Mouse (Mus musculus) lung, postnatal 14 days (tissue): Measurements from ENCODE around the gene Lbx1.

Experiments used
- DNase-seq: peaks from one replicate; pipeline ENCODE4 v3.0.0; 2021

Lbx1 gene

GRCm38 (mm10) chr19:45235766-45236362, at the start of gene Lbx1:
TSS of gene Lbx1 (minus strand) at chr19:45235812.
- no peak for DNase-seq

GRCm38 (mm10) chr19:45283302-45283701, 47.7 kb upstream of the Lbx1 start:
- peak; percentile 70 for DNase-seq

GRCm38 (mm10) chr19:45276196-45276595, 40.6 kb upstream of the Lbx1 start:
- no peak for DNase-seq

GRCm38 (mm10) chr19:45271986-45272385, 36.4 kb upstream of the Lbx1 start:
- DNase-seq, result no peak

GRCm38 (mm10) chr19:45262995-45263394, 27.4 kb upstream of the Lbx1 start:
- no peak for DNase-seq

GRCm38 (mm10) chr19:45257414-45258326, 22.1 kb upstream of the Lbx1 start:
- no peak for DNase-seq

- DNase-seq, result no peak
These were observed 19.2 kb upstream of the Lbx1 start for GRCm38 (mm10) chr19:45254806-45255205.

GRCm38 (mm10) chr19:45252436-45252835, 16.8 kb upstream of the Lbx1 start:
- DNase-seq, result no peak

- no peak for DNase-seq
These were observed 13.1 kb upstream of the Lbx1 start for GRCm38 (mm10) chr19:45248691-45249090.

- peak; percentile 48 for DNase-seq
These were observed 8.5 kb upstream of the Lbx1 start for GRCm38 (mm10) chr19:45243918-45244700.

- DNase-seq, result no peak
These were observed 7.6 kb upstream of the Lbx1 start for GRCm38 (mm10) chr19:45243264-45243602.

- no peak for DNase-seq
These were observed 7.0 kb upstream of the Lbx1 start for GRCm38 (mm10) chr19:45242348-45243263.

- DNase-seq, result no peak
These were observed 6.4 kb upstream of the Lbx1 start for GRCm38 (mm10) chr19:45242017-45242347.

GRCm38 (mm10) chr19:45240026-45240425, 4.4 kb upstream of the Lbx1 start:
- DNase-seq, result no peak

GRCm38 (mm10) chr19:45239191-45239590, 3.6 kb upstream of the Lbx1 start:
- DNase-seq, result no peak

GRCm38 (mm10) chr19:45237665-45238209, 2.1 kb upstream of the Lbx1 start:
- DNase-seq, result no peak

GRCm38 (mm10) chr19:45237099-45237498, 1.5 kb upstream of the Lbx1 start:
- no peak for DNase-seq

- DNase-seq, result no peak
These were observed 841 bp upstream of the Lbx1 start for GRCm38 (mm10) chr19:45236363-45236942.

GRCm38 (mm10) chr19:45235331-45235741, 276 bp downstream of the Lbx1 start:
- no peak for DNase-seq

- DNase-seq, result no peak
These were observed 811 bp downstream of the Lbx1 start for GRCm38 (mm10) chr19:45234771-45235231.

GRCm38 (mm10) chr19:45234191-45234770, 1.3 kb downstream of the Lbx1 start:
- DNase-seq, result no peak
